Mouse (Mus musculus) midbrain, embryonic 14.5 days (tissue): ENCODE measurements around the gene Zkscan8. TPM values are rescaled to one million over a fixed set of nuclear protein-coding genes. Genes with fewer than 3 reads are reported as not detected.
"Not testable (repeated sequence)": the region's sequence is repeated elsewhere in the genome, so short reads cannot be mapped to it uniquely, and the experiment has no call there.

ENCODE experiments used
- ATAC-seq: fragments of 200-750 bp; cut with Nextera tagmentation; 2 replicates; pipeline ENCODE4 v1.8.0; 2017; ENCODE audit warnings: moderate number of reproducible peaks, moderate library complexity; ENCODE audit not compliant: low FRiP score, low TSS enrichment
- DNase-seq: peaks from one replicate; pipeline ENCODE4 v3.0.0-alpha.2; 2015
- H3K27ac ChIP-seq: fragments of 300-500 bp; sonication (generic); replicated peaks from 2 replicates; pipeline ENCODE4 v1.5.1; 2014; ENCODE audit warnings: mild to moderate bottlenecking, low read depth, low read length, moderate library complexity
- H3K27me3 ChIP-seq: fragments of 300-500 bp; sonication (generic); 2 replicates; pipeline ENCODE4 v1.6.1; 2014; ENCODE audit warnings: low read length, control low read depth, mixed read lengths; ENCODE audit not compliant: control insufficient read depth, insufficient read depth
- H3K36me3 ChIP-seq: fragments of 300-500 bp; sonication (generic); 2 replicates; pipeline ENCODE4 v1.6.1; 2014; ENCODE audit warnings: low read length, control low read depth; ENCODE audit not compliant: control insufficient read depth, insufficient read depth
- H3K4me1 ChIP-seq: fragments of 300-500 bp; sonication (generic); 2 replicates; pipeline ENCODE4 v1.6.1; 2014; ENCODE audit warnings: mild to moderate bottlenecking, antibody characterized with exemption, low read length, control low read depth; ENCODE audit not compliant: control insufficient read depth, insufficient read depth
- H3K4me2 ChIP-seq: fragments of 300-500 bp; sonication (generic); 2 replicates; pipeline ENCODE4 v1.6.1; 2014; ENCODE audit warnings: mild to moderate bottlenecking, low read length, moderate library complexity
- H3K4me3 ChIP-seq: fragments of 300-500 bp; sonication (generic); replicated peaks from 2 replicates; pipeline ENCODE4 v1.5.1; 2014; ENCODE audit warnings: low read depth, low read length
- H3K9ac ChIP-seq: fragments of 300-500 bp; sonication (generic); replicated peaks from 2 replicates; pipeline ENCODE4 v1.6.1; 2014; ENCODE audit warnings: mild to moderate bottlenecking, low read length, moderate library complexity
- H3K9me3 ChIP-seq: fragments of 300-500 bp; sonication (generic); 2 replicates; pipeline ENCODE4 v1.6.1; 2016; ENCODE audit warnings: low read length, control low read depth, mixed read lengths; ENCODE audit not compliant: control insufficient read depth
- WGBS: fragments of 180-500 bp; shearing (Covaris S2); extraction: QIAGEN DNeasy Blood & Tissue Kit; methylation state at CpG from one replicate; pipeline ENCODE4 v1.1.7; 2014; 5-methylcytosine and 5-hydroxymethylcytosine counted together
- polyA plus RNA-seq: library from polyadenylated mRNA; unstranded; fragments of >200 nt; fragmentation: Nextera tagmentation; extraction: Ambion mirVana; gene quantifications from 2 replicates; pipeline ENCODE4 v1.2.1, GENCODE M21; 2014

Gene Zkscan8
- polyA plus RNA-seq = 6.1 and 10.9 TPM in 2 replicates

DNA sequence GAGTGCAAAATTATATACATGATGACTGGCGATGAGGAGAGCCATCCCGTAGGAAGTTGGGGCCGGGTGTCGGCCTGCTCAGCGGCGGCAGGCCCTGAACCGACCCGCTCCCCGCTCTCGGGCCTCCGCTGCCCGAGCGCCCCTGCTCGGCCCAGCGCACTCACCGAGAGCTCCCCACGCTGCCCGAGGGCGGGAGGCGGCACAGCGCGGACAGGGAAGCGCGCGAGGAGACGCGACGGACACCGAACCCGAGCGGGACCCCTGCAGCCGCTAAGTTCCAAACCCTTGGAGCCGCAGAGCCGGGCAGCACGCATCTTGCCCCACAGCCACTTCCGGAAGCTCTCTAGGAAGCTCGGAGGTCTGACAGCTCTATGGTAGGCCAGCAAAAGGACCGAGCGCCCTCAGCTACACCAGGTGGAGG lies at the start of gene Zkscan8:
TSS of gene Zkscan8 (minus strand) at position 340 of the 421 bp plus-strand sequence.
- Histone ChIP-seq H3K36me3 (peaks cover 10% of the 10 kb centered on the region), H3K4me2 (peak within 1 kb of the TSS; percentile 74), H3K4me3 (peak within 1 kb of the TSS; percentile 76), H3K9ac (peak within 1 kb of the TSS; percentile 86), H3K27ac (peak within 1 kb of the TSS; percentile 87), H3K4me1 (peaks cover 5% of the 10 kb centered on the region; the same call in 1 of the 2 replicates), H3K27me3 (no peaks in the 10 kb centered on the region), H3K9me3 (no peaks in the 10 kb centered on the region)
- DNase-seq = peak; percentile 93
- under 1% methylated on average over 39 of the region's 39 CpGs for WGBS
- ATAC-seq = peak; percentile 96

DNA sequence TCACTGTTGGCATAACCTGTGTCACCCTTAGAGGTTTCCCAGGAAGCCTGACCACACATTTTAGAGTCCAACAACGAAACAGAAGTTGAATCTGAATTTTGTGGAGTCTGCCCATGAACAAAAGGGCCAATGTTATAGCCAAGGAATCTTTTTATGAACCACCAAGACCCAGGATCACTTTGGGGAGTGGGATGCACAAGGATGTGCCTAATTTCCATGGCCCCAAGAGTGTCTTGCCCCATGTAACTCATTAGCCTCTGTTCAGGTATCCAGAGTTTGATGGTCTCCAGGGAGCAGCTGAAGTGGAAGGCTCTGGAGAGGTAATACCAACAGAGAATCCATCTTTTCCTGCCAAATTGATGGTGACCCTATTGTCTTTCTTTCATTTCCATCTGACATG lies 28.9 kb upstream of the Zkscan8 start, which contains the start of gene Olfr1535:
TSS of gene Olfr1535 (minus strand) at position 101 of the 400 bp plus-strand sequence.
- no peaks in the 10 kb centered on the region for H3K4me1 ChIP-seq
- DNase-seq (no peak), ATAC-seq (no peak)
- no peak within 1 kb of the TSS for H3K9ac ChIP-seq
- H3K4me3 ChIP-seq = no peak within 1 kb of the TSS
- no peaks in the 10 kb centered on the region for H3K36me3 ChIP-seq
- H3K9me3 ChIP-seq = no peaks in the 10 kb centered on the region
- H3K4me2 ChIP-seq = no peak within 1 kb of the TSS
- 53% methylated on average over 1 of the region's 1 CpGs for WGBS
- no peak within 1 kb of the TSS for H3K27ac ChIP-seq
- H3K27me3 ChIP-seq = no peaks in the 10 kb centered on the region

DNA sequence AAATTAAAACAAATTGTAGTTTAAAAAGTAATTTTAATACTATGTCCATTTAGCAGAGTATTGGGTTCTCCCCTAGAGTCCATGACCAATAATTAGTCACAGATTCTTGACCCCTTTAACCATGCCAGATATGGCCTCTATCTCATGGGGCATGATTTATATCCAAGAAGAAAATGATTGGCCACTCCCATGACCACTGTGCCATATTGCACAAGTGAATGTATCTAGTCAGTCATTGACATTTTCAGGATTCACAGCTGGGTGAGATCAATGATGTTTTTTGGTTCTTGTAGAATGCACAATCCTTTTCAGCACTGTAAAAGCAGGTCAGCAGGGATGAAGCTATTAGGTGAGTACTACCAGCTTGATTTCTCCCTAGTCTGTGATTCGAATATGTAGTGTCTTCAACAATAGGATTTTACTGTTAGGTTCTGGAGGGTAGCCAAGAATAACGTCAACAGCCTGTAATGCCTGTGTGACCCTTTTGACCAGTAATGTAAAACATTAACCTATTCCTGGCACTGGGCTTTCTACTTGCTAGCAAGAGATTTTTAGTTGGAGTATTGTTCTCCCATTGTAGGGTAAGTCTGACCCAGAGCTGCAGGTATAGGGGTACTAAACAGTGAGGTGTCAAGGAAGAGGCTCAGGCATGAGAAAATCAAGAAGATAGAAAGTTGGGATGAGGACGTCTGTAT lies 19.6 kb upstream of the Zkscan8 start:
- ATAC-seq = no peak
- H3K36me3 ChIP-seq = no peaks in the 10 kb centered on the region
- H3K27me3 ChIP-seq = no peaks in the 10 kb centered on the region
- no peak overlapping the region for H3K27ac ChIP-seq
- H3K4me2 ChIP-seq = no peak overlapping the region
- DNase-seq = no peak
- WGBS = 58% methylated on average over 3 of the region's 3 CpGs
- H3K9ac ChIP-seq = no peak overlapping the region
- no peaks in the 10 kb centered on the region for H3K9me3 ChIP-seq
- no peak overlapping the region for H3K4me3 ChIP-seq
- H3K4me1 ChIP-seq = no peaks in the 10 kb centered on the region

DNA sequence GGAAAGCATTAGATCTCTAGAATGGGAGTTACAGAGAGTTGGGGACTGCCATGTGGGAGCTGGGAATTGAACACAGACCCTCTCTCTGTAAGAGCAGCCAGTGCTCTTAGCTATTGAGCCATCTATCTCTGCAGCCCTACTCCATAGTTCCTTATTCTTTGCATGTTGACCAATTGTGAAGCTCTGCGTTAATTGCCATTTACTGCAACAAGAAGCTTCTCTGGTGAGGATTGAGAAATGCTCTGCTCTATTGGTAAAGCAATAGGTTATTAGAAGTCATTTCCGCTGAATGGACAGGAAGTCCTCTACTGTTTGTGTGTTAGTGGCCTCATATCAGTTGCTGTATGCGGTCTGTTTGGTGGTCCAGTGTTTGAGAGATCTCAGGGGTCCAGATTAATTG lies 18.6 kb upstream of the Zkscan8 start:
- ATAC-seq = no peak
- 95% methylated on average over 3 of the region's 3 CpGs for WGBS

DNA sequence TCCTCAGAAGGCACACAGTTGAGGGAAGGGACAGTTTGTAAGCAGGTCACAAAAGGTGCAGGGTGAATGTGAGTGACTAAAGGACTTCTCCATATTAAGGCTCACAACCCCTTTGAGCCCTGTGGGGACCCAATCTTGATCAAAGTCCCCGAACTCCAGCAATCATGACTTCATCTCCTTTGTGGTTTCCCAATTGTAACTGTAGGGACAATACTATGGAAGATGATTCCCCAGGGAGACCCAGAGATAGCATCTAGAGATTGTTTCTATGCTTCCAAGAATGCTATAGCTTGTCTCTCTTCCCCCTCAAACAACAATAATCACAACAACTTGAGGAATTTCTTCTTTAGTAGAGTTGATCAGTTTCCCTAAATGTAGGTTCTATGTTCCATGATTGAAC lies 11.8 kb upstream of the Zkscan8 start, which contains the start of gene Olfr1366:
TSS of gene Olfr1366 (minus strand) at position 101 of the 400 bp plus-strand sequence.
- H3K4me3 ChIP-seq = no peak within 1 kb of the TSS
- H3K9me3 ChIP-seq = no peaks in the 10 kb centered on the region
- ATAC-seq (no peak), DNase-seq (no peak)
- H3K4me1 ChIP-seq = no peaks in the 10 kb centered on the region
- H3K27ac ChIP-seq = no peak within 1 kb of the TSS
- WGBS = 76% methylated on average over 1 of the region's 1 CpGs
- no peak within 1 kb of the TSS for H3K4me2 ChIP-seq
- H3K36me3 ChIP-seq = no peaks in the 10 kb centered on the region
- no peaks in the 10 kb centered on the region for H3K27me3 ChIP-seq
- H3K9ac ChIP-seq = no peak within 1 kb of the TSS

More for the DNA sequence above, 18.6 kb upstream of the Zkscan8 start:
- H3K27me3 ChIP-seq = no peaks in the 10 kb centered on the region
- H3K36me3 ChIP-seq = no peaks in the 10 kb centered on the region
- H3K4me3 ChIP-seq = no peak overlapping the region
- H3K9me3 ChIP-seq = no peaks in the 10 kb centered on the region
- H3K9ac ChIP-seq = no peak overlapping the region
- H3K4me1 ChIP-seq = no peaks in the 10 kb centered on the region
- H3K4me2 ChIP-seq = no peak overlapping the region
- H3K27ac ChIP-seq = no peak overlapping the region
- no peak for DNase-seq

DNA sequence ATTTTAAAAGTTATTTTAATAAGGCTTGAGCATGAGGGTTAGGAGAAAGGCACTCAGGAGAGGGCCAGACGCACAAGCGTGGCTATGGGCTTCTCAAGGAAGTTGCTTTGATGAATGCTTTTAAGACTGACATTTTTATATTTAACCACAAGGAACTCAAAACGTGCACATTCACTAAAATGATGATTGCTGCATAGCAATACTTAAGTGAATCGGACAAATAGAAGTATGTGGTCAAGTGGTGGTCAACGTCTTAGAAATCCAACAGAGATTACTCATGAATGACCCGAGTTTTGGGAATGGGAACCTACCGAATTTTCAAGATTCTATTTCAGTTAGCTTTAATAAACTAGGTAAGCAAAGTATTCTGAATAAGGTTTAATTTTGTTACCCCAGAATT lies 784 bp downstream of the Zkscan8 start:
- WGBS = 53% methylated on average over 7 of the region's 7 CpGs
- Histone ChIP-seq H3K4me2 (peak overlapping the region; percentile 74), H3K27ac (no peak overlapping the region), H3K27me3 (no peaks in the 10 kb centered on the region), H3K9ac (no peak overlapping the region), H3K36me3 (peaks cover 14% of the 10 kb centered on the region), H3K4me3 (peak overlapping the region; percentile 76), H3K9me3 (no peaks in the 10 kb centered on the region), H3K4me1 (peaks cover 5% of the 10 kb centered on the region; the same call in 1 of the 2 replicates)
- DNase-seq (peak; percentile 4), ATAC-seq (no peak)

DNA sequence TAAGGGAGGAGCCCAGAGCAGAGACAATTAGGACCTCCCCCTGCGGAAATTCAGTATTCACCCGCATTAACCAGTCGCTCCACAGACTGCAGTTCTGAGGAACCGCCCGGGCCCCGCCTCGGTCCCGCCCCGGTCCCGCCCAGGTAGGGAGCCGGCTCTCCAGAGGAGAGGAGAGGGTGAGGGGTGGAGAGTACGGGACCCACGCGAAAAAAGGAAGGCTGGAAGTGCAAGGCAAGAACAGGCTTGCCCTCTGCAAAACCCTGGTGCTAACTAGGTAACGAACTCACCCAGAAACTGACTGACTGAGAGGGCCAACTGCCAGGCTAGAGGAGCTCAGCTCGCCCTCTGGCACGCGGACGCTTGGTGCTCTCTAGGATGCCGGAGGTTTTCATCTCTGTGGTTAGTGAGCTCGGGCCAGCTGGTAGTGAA lies 24.7 kb downstream of the Zkscan8 start:
- ATAC-seq (peak; percentile 95), DNase-seq (peak; percentile 88)
- Histone ChIP-seq H3K4me1 (no peaks in the 10 kb centered on the region; the same call in 1 of the 2 replicates), H3K9ac (peak overlapping the region; percentile 71), H3K9me3 (no peaks in the 10 kb centered on the region), H3K27me3 (no peaks in the 10 kb centered on the region), H3K4me3 (peak overlapping the region; percentile 59), H3K4me2 (peak overlapping the region; percentile 71), H3K36me3 (no peaks in the 10 kb centered on the region), H3K27ac (peak overlapping the region; percentile 81)
- WGBS = 0% methylated on average over 21 of the region's 21 CpGs

DNA sequence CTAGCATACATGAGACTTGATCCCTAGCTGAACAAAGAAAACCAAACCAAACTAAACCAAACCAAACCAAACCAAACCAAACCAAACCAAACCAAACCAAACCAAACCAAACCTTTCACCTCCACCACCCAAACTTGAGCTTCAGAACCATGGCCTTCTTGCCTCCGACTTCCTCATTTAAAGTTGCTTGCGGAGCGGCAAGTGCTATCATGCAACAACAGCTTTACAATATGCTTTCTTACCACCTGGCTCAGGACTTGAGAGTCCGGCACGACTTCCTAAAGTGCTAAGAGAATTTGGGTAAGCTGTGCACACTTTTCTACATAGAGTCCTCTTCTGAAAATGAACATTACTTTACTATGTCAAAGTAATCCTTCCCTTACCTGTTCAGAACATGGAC lies 28.6 kb downstream of the Zkscan8 start:
- no peaks in the 10 kb centered on the region for H3K27me3 ChIP-seq
- DNase-seq = no peak
- ATAC-seq = no peak
- no peak overlapping the region for H3K4me3 ChIP-seq
- H3K4me2 ChIP-seq = no peak overlapping the region
- H3K4me1 ChIP-seq = no peaks in the 10 kb centered on the region; the same call in 1 of the 2 replicates
- H3K9me3 ChIP-seq = no peaks in the 10 kb centered on the region
- no peak overlapping the region for H3K9ac ChIP-seq
- no peaks in the 10 kb centered on the region for H3K36me3 ChIP-seq
- WGBS = 85% methylated on average over 5 of the region's 5 CpGs
- no peak overlapping the region for H3K27ac ChIP-seq

DNA sequence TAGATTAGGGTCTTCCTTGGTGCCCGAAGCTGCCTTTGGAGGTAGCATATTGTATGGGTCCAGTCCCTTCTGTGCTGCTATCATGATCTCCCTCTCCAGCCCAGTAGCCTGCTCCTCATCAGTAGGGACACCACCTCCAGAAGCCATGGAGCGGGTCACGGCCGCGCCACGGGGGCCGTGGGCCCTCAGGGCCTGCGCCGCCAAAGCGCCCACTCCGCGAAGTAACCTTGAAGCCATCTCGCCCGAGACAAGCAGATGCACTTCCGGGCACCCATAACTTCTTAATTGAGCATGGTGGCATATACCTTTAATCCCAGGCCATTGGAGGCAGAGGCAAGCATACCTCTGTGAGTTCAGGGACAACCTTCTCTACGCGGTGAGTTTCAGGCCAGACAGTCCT lies 29.7 kb downstream of the Zkscan8 start, which contains the start of gene Gm11273:
TSS of gene Gm11273 (minus strand) at position 237 of the 400 bp plus-strand sequence.
- not testable (repeated sequence) for H3K9me3 ChIP-seq, DNase-seq, H3K4me1 ChIP-seq, H3K27ac ChIP-seq, H3K9ac ChIP-seq, H3K4me2 ChIP-seq, H3K4me3 ChIP-seq, H3K27me3 ChIP-seq, ATAC-seq, H3K36me3 ChIP-seq
- WGBS = 94% methylated on average over 17 of the region's 17 CpGs
